Mouse (Mus musculus): Measurements from ENCODE around the gene Olfr957. TPM values are rescaled to one million over a fixed set of nuclear protein-coding genes. Genes with fewer than 3 reads are reported as not detected.

Gene Olfr957
- polyA plus RNA-seq (2014; fragmentation: Nextera tagmentation; extraction: Ambion mirVana) = not detected in 2 replicates

- Histone ChIP-seq H3K9me3 (ENCODE audit: control insufficient read depth, low read length) (no peaks in the 10 kb centered on the region), H3K36me3 (ENCODE audit: control insufficient read depth, insufficient read depth, low read length) (no peaks in the 10 kb centered on the region), H3K27me3 (ENCODE audit: control insufficient read depth, insufficient read depth, low read length) (no peaks in the 10 kb centered on the region), H3K9ac (ENCODE audit: low read length) (no peak within 1 kb of the TSS), H3K4me2 (ENCODE audit: low read depth, severe bottlenecking) (no peak within 1 kb of the TSS), H3K4me1 (ENCODE audit: control insufficient read depth, insufficient read depth, low read length) (no peaks in the 10 kb centered on the region), H3K4me3 (ENCODE audit: low read depth, low read length) (no peak within 1 kb of the TSS), H3K27ac (replicated peaks; ENCODE audit: low read depth, low read length) (no peak within 1 kb of the TSS)
- 76% methylated on average over 3 of the region's 3 CpGs for WGBS
- no peak for DNase-seq (ENCODE audit: low spot score)
- ATAC-seq (ENCODE audit: insufficient number of reproducible peaks, low FRiP score, low TSS enrichment, low read depth) = no peak
Observed at GRCm38 (mm10) chr9:39515531-39515930, at the start of gene Olfr957. Olfr957 (minus strand) TSS chr9:39515809.

- Histone ChIP-seq H3K9ac (ENCODE audit: low read length) (no peak overlapping the region), H3K4me1 (ENCODE audit: control insufficient read depth, insufficient read depth, low read length) (no peaks in the 10 kb centered on the region), H3K27me3 (ENCODE audit: control insufficient read depth, insufficient read depth, low read length) (no peaks in the 10 kb centered on the region), H3K9me3 (ENCODE audit: control insufficient read depth, low read length) (no peaks in the 10 kb centered on the region), H3K4me3 (ENCODE audit: low read depth, low read length) (no peak overlapping the region), H3K4me2 (ENCODE audit: low read depth, severe bottlenecking) (no peak overlapping the region), H3K27ac (replicated peaks; ENCODE audit: low read depth, low read length) (no peak overlapping the region), H3K36me3 (ENCODE audit: control insufficient read depth, insufficient read depth, low read length) (no peaks in the 10 kb centered on the region)
- DNase-seq (ENCODE audit: low spot score) (no peak), ATAC-seq (ENCODE audit: insufficient number of reproducible peaks, low FRiP score, low TSS enrichment, low read depth) (no peak)
Observed at GRCm38 (mm10) chr9:39558349-39558647, 42.7 kb upstream of the Olfr957 start.

- DNase-seq (ENCODE audit: low spot score) = no peak
Observed at GRCm38 (mm10) chr9:39557529-39558348, 42.1 kb upstream of the Olfr957 start.

GRCm38 (mm10) chr9:39553946-39554345 is 38.3 kb upstream of the Olfr957 start, which contains the start of gene Olfr958:
Olfr958 (minus strand) TSS chr9:39554054.
- no peaks in the 10 kb centered on the region for H3K4me1 ChIP-seq (ENCODE audit: control insufficient read depth, insufficient read depth, low read length)
- H3K36me3 ChIP-seq (ENCODE audit: control insufficient read depth, insufficient read depth, low read length) = no peaks in the 10 kb centered on the region
- H3K9ac ChIP-seq (ENCODE audit: low read length) = no peak within 1 kb of the TSS
- no peak within 1 kb of the TSS for H3K4me2 ChIP-seq (ENCODE audit: low read depth, severe bottlenecking)
- no peak for ATAC-seq (ENCODE audit: insufficient number of reproducible peaks, low FRiP score, low TSS enrichment, low read depth)
- no peak within 1 kb of the TSS for H3K27ac ChIP-seq (replicated peaks; ENCODE audit: low read depth, low read length)
- no peak within 1 kb of the TSS for H3K4me3 ChIP-seq (ENCODE audit: low read depth, low read length)
- no peaks in the 10 kb centered on the region for H3K9me3 ChIP-seq (ENCODE audit: control insufficient read depth, low read length)
- no peaks in the 10 kb centered on the region for H3K27me3 ChIP-seq (ENCODE audit: control insufficient read depth, insufficient read depth, low read length)
- 66% methylated on average over 2 of the region's 2 CpGs for WGBS
- DNase-seq (ENCODE audit: low spot score) = no peak

More at GRCm38 (mm10) chr9:39557529-39558348, 42.1 kb upstream of the Olfr957 start:
- H3K9me3 ChIP-seq (ENCODE audit: control insufficient read depth, low read length) = no peaks in the 10 kb centered on the region
- WGBS = 66% methylated on average over 3 of the region's 3 CpGs
- no peaks in the 10 kb centered on the region for H3K36me3 ChIP-seq (ENCODE audit: control insufficient read depth, insufficient read depth, low read length)
- H3K27ac ChIP-seq (replicated peaks; ENCODE audit: low read depth, low read length) = no peak overlapping the region
- H3K4me3 ChIP-seq (ENCODE audit: low read depth, low read length) = no peak overlapping the region
- no peak for ATAC-seq (ENCODE audit: insufficient number of reproducible peaks, low FRiP score, low TSS enrichment, low read depth)
- no peaks in the 10 kb centered on the region for H3K27me3 ChIP-seq (ENCODE audit: control insufficient read depth, insufficient read depth, low read length)
- H3K9ac ChIP-seq (ENCODE audit: low read length) = no peak overlapping the region
- no peaks in the 10 kb centered on the region for H3K4me1 ChIP-seq (ENCODE audit: control insufficient read depth, insufficient read depth, low read length)
- H3K4me2 ChIP-seq (ENCODE audit: low read depth, severe bottlenecking) = no peak overlapping the region

- Histone ChIP-seq H3K4me1 (ENCODE audit: control insufficient read depth, insufficient read depth, low read length) (no peaks in the 10 kb centered on the region), H3K4me2 (ENCODE audit: low read depth, severe bottlenecking) (no peak overlapping the region), H3K36me3 (ENCODE audit: control insufficient read depth, insufficient read depth, low read length) (no peaks in the 10 kb centered on the region), H3K4me3 (ENCODE audit: low read depth, low read length) (no peak overlapping the region), H3K9ac (ENCODE audit: low read length) (no peak overlapping the region), H3K27me3 (ENCODE audit: control insufficient read depth, insufficient read depth, low read length) (no peaks in the 10 kb centered on the region), H3K9me3 (ENCODE audit: control insufficient read depth, low read length) (no peaks in the 10 kb centered on the region), H3K27ac (replicated peaks; ENCODE audit: low read depth, low read length) (no peak overlapping the region)
- 90% methylated on average over 5 of the region's 5 CpGs for WGBS
- no peak for ATAC-seq (ENCODE audit: insufficient number of reproducible peaks, low FRiP score, low TSS enrichment, low read depth)
- no peak for DNase-seq (ENCODE audit: low spot score)
Observed at GRCm38 (mm10) chr9:39550806-39551205, 35.2 kb upstream of the Olfr957 start.

- no peaks in the 10 kb centered on the region for H3K9me3 ChIP-seq (ENCODE audit: control insufficient read depth, low read length)
- 70% methylated on average over 1 of the region's 1 CpGs for WGBS
- ATAC-seq (ENCODE audit: insufficient number of reproducible peaks, low FRiP score, low TSS enrichment, low read depth) (no peak), DNase-seq (ENCODE audit: low spot score) (no peak)
- no peaks in the 10 kb centered on the region for H3K27me3 ChIP-seq (ENCODE audit: control insufficient read depth, insufficient read depth, low read length)
- no peaks in the 10 kb centered on the region for H3K4me1 ChIP-seq (ENCODE audit: control insufficient read depth, insufficient read depth, low read length)
- no peak overlapping the region for H3K4me3 ChIP-seq (ENCODE audit: low read depth, low read length)
- no peak overlapping the region for H3K9ac ChIP-seq (ENCODE audit: low read length)
- no peaks in the 10 kb centered on the region for H3K36me3 ChIP-seq (ENCODE audit: control insufficient read depth, insufficient read depth, low read length)
- H3K4me2 ChIP-seq (ENCODE audit: low read depth, severe bottlenecking) = no peak overlapping the region
- no peak overlapping the region for H3K27ac ChIP-seq (replicated peaks; ENCODE audit: low read depth, low read length)
Observed at GRCm38 (mm10) chr9:39523616-39524285, 8.1 kb upstream of the Olfr957 start.

GRCm38 (mm10) chr9:39518595-39518994 is 3.0 kb upstream of the Olfr957 start:
- no peaks in the 10 kb centered on the region for H3K36me3 ChIP-seq (ENCODE audit: control insufficient read depth, insufficient read depth, low read length)
- no peak overlapping the region for H3K9ac ChIP-seq (ENCODE audit: low read length)

GRCm38 (mm10) chr9:39509412-39509811 is 6.2 kb downstream of the Olfr957 start:
- WGBS = 81% methylated on average over 9 of the region's 9 CpGs
- no peaks in the 10 kb centered on the region for H3K27me3 ChIP-seq (ENCODE audit: control insufficient read depth, insufficient read depth, low read length)

More at GRCm38 (mm10) chr9:39518595-39518994, 3.0 kb upstream of the Olfr957 start:
- DNase-seq (ENCODE audit: low spot score) (no peak), ATAC-seq (ENCODE audit: insufficient number of reproducible peaks, low FRiP score, low TSS enrichment, low read depth) (no peak; the same call in 1 of the 2 replicates)
- H3K27me3 ChIP-seq (ENCODE audit: control insufficient read depth, insufficient read depth, low read length) = no peaks in the 10 kb centered on the region
- H3K27ac ChIP-seq (replicated peaks; ENCODE audit: low read depth, low read length) = no peak overlapping the region
- H3K9me3 ChIP-seq (ENCODE audit: control insufficient read depth, low read length) = no peaks in the 10 kb centered on the region
- no peaks in the 10 kb centered on the region for H3K4me1 ChIP-seq (ENCODE audit: control insufficient read depth, insufficient read depth, low read length)
- no peak overlapping the region for H3K4me3 ChIP-seq (ENCODE audit: low read depth, low read length)
- no peak overlapping the region for H3K4me2 ChIP-seq (ENCODE audit: low read depth, severe bottlenecking)

More at GRCm38 (mm10) chr9:39509412-39509811, 6.2 kb downstream of the Olfr957 start:
- Histone ChIP-seq H3K4me1 (ENCODE audit: control insufficient read depth, insufficient read depth, low read length) (no peaks in the 10 kb centered on the region), H3K27ac (replicated peaks; ENCODE audit: low read depth, low read length) (no peak overlapping the region), H3K36me3 (ENCODE audit: control insufficient read depth, insufficient read depth, low read length) (no peaks in the 10 kb centered on the region), H3K9me3 (ENCODE audit: control insufficient read depth, low read length) (no peaks in the 10 kb centered on the region), H3K4me2 (ENCODE audit: low read depth, severe bottlenecking) (no peak overlapping the region), H3K9ac (ENCODE audit: low read length) (no peak overlapping the region), H3K4me3 (ENCODE audit: low read depth, low read length) (no peak overlapping the region)
- no peak for ATAC-seq (ENCODE audit: insufficient number of reproducible peaks, low FRiP score, low TSS enrichment, low read depth)
- DNase-seq (ENCODE audit: low spot score) = no peak
